Comparison of ENCODE assay signal across 9 mouse cellular contexts in genomic region chr8:21955321-21955720, GRCm38 (mm10). TPM values are rescaled to one million over a fixed set of nuclear protein-coding genes. Genes with fewer than 3 reads are reported as not detected.
DNase-seq lines count a peak whose midpoint lies in the region; ATAC-seq and TF ChIP-seq lines count a peak whose summit lies in the region.
"Had no signal": no experiment of that assay in that cellular context is flagged by ENCODE, and none has a peak within 500 bp of the region (broad histone marks: within the 10 kb centered on the region; RNA-seq: fewer than 3 reads in every experiment).

No protein-coding gene starts in this region.

- TF ChIP-seq CTCF in cerebellum, adult 2 months (IDR thresholded peaks at IDR 0.05; ENCODE audit: borderline replicate concordance, insufficient read depth, low read depth, low read length) = peak; percentile 41; the same call in 1 of the 2 replicates
- TF ChIP-seq CTCF in liver, postnatal 0 days (IDR thresholded peaks at IDR 0.05; ENCODE audit: low read depth) = peak; percentile 81
- peak; percentile 89 for TF ChIP-seq CTCF in stomach, postnatal 0 days (IDR thresholded peaks at IDR 0.05; ENCODE audit: low read depth)

- no peak for TF ChIP-seq POLR2A in cerebellum, adult 2 months (IDR thresholded peaks at IDR 0.05; ENCODE audit: borderline replicate concordance, insufficient read depth, low read length)

- H3K27me3 ChIP-seq in cerebellum, adult 2 months (ENCODE audit: control insufficient read depth, insufficient read depth, low read length) = no peaks in the 10 kb centered on the region
- no peaks in the 10 kb centered on the region for H3K27me3 ChIP-seq in liver, postnatal 0 days (ENCODE audit: insufficient read depth, low read length)
- H3K27me3 ChIP-seq in stomach, postnatal 0 days (ENCODE audit: control insufficient read depth, insufficient read depth, low read length) = no peaks in the 10 kb centered on the region
- H3K27me3 ChIP-seq: limb, embryonic 12.5 days had no signal

- H3K4me3 ChIP-seq in cerebellum, adult 2 months (replicated peaks; ENCODE audit: insufficient read depth, low read depth, low read length) = no peak overlapping the region
- H3K4me3 ChIP-seq in liver, postnatal 0 days (ENCODE audit: low read depth, low read length) = no peak overlapping the region
- H3K4me3 ChIP-seq in stomach, postnatal 0 days (ENCODE audit: low read depth, low read length) = no peak overlapping the region
- H3K4me3 ChIP-seq: limb, embryonic 12.5 days had no signal

- H3K27ac ChIP-seq in cerebellum, adult 2 months (ENCODE audit: insufficient read depth, low read length) = no peak overlapping the region
- H3K27ac ChIP-seq in liver, postnatal 0 days (ENCODE audit: low read depth) = no peak overlapping the region
- H3K27ac ChIP-seq in stomach, postnatal 0 days (replicated peaks) = no peak overlapping the region
- H3K27ac ChIP-seq: limb, embryonic 12.5 days had no signal

- peak; percentile 6 to 15 for DNase-seq in cerebellum, adult 2 months
- DNase-seq in cerebellum, adult 11-12 months = no peak
- DNase-seq in urinary bladder, postnatal 25 days (ENCODE audit: low spot score) = peak; percentile 22
- DNase-seq in urinary bladder, postnatal 10 days (ENCODE audit: low spot score) = no peak
- peak; percentile 14 for DNase-seq in embryo, embryonic 9.5 days (ENCODE audit: extremely low spot score)
- DNase-seq in kidney, postnatal 10 days = peak; percentile 70
- DNase-seq in liver, postnatal 0 days = peak; percentile 40
- peak; percentile 62 for DNase-seq in stomach, postnatal 0 days (ENCODE audit: low spot score)

- WGBS in cerebellum, adult 2 months = 6% methylated on average over 9 of the region's 9 CpGs
- WGBS in liver, postnatal 0 days (ENCODE audit: insufficient replicate concordance) = 5% methylated on average over 9 of the region's 9 CpGs
- WGBS in stomach, postnatal 0 days = 4% methylated on average over 9 of the region's 9 CpGs

- ATAC-seq in liver, postnatal 0 days = no peak
- no peak for ATAC-seq in stomach, postnatal 0 days (ENCODE audit: low FRiP score, low TSS enrichment)

- no peaks in the 10 kb centered on the region for H3K36me3 ChIP-seq in liver, postnatal 0 days (replicated peaks; ENCODE audit: insufficient read depth, low read length)
- no peaks in the 10 kb centered on the region for H3K36me3 ChIP-seq in stomach, postnatal 0 days (ENCODE audit: control insufficient read depth, insufficient read depth, low read length)
- H3K36me3 ChIP-seq: limb, embryonic 12.5 days had no signal

- H3K9me3 ChIP-seq in liver, postnatal 0 days (ENCODE audit: low read length) = no peaks in the 10 kb centered on the region
- no peaks in the 10 kb centered on the region for H3K9me3 ChIP-seq in stomach, postnatal 0 days (ENCODE audit: control insufficient read depth, low read length)
- H3K9me3 ChIP-seq: limb, embryonic 12.5 days had no signal

- H3K4me2 ChIP-seq in liver, postnatal 0 days (ENCODE audit: low read depth, low read length) = no peak overlapping the region
- no peak overlapping the region for H3K4me2 ChIP-seq in stomach, postnatal 0 days (replicated peaks; ENCODE audit: low read depth)
- H3K4me2 ChIP-seq: limb, embryonic 12.5 days had no signal

- no peak overlapping the region for H3K9ac ChIP-seq in liver, postnatal 0 days (replicated peaks)
- no peak overlapping the region for H3K9ac ChIP-seq in stomach, postnatal 0 days (ENCODE audit: low read length)
- H3K9ac ChIP-seq: limb, embryonic 12.5 days had no signal

- no peak for TF ChIP-seq EP300 in liver, postnatal 0 days (IDR thresholded peaks at IDR 0.05; ENCODE audit: low read depth)
- TF ChIP-seq EP300 in stomach, postnatal 0 days (optimal IDR thresholded peaks at IDR 0.05) = no peak

- H3K4me1 ChIP-seq in cerebellum, adult 2 months (ENCODE audit: control insufficient read depth, insufficient read depth, low read length) = no peaks in the 10 kb centered on the region
- H3K4me1 ChIP-seq in liver, postnatal 0 days (ENCODE audit: insufficient read depth) = no peaks in the 10 kb centered on the region
- H3K4me1 ChIP-seq in stomach, postnatal 0 days (replicated peaks; ENCODE audit: control insufficient read depth, insufficient read depth) = no peaks in the 10 kb centered on the region
- H3K4me1 ChIP-seq: limb, embryonic 12.5 days had no signal

RNA-seq across cellular contexts. Expression of gene Fam90a1a, which starts 3.2 kb away (rescaled TPM):
- polyA plus RNA-seq in cerebellum, adult 2 months (2012; rRNA removed) = not detected in 2 replicates
- not detected in 2 replicates for polyA plus RNA-seq in liver, postnatal 0 days (2015; fragmentation: Nextera tagmentation; extraction: Ambion mirVana)
- polyA plus RNA-seq in stomach, postnatal 0 days (2015; fragmentation: Nextera tagmentation; extraction: Ambion mirVana) = not detected in 2 replicates
- polyA plus RNA-seq: limb, embryonic 12.5 days had no signal

RNA-seq across cellular contexts. Expression of gene Defb13, which starts 8.8 kb away (rescaled TPM):
- not detected in 2 replicates for polyA plus RNA-seq in cerebellum, adult 2 months (2012; rRNA removed)
- polyA plus RNA-seq in liver, postnatal 0 days (2015; fragmentation: Nextera tagmentation; extraction: Ambion mirVana) = not detected in 2 replicates
- polyA plus RNA-seq in stomach, postnatal 0 days (2015; fragmentation: Nextera tagmentation; extraction: Ambion mirVana) = not detected in 2 replicates
- polyA plus RNA-seq: limb, embryonic 12.5 days had no signal

RNA-seq across cellular contexts. Expression of gene Ccdc70, which starts 14.3 kb away (rescaled TPM):
- polyA plus RNA-seq in cerebellum, adult 2 months (2012; rRNA removed) = not detected in 2 replicates
- polyA plus RNA-seq in liver, postnatal 0 days (2015; fragmentation: Nextera tagmentation; extraction: Ambion mirVana) = not detected in 2 replicates
- not detected in 2 replicates for polyA plus RNA-seq in stomach, postnatal 0 days (2015; fragmentation: Nextera tagmentation; extraction: Ambion mirVana)
- polyA plus RNA-seq: limb, embryonic 12.5 days had no signal

RNA-seq across cellular contexts. Expression of gene Defb35, which starts 17.2 kb away (rescaled TPM):
- polyA plus RNA-seq in cerebellum, adult 2 months (2012; rRNA removed) = not detected in 2 replicates
- not detected in 2 replicates for polyA plus RNA-seq in liver, postnatal 0 days (2015; fragmentation: Nextera tagmentation; extraction: Ambion mirVana)
- not detected in 2 replicates for polyA plus RNA-seq in stomach, postnatal 0 days (2015; fragmentation: Nextera tagmentation; extraction: Ambion mirVana)
- polyA plus RNA-seq: limb, embryonic 12.5 days had no signal

RNA-seq across cellular contexts. Expression of gene Defb15, which starts 22.8 kb away (rescaled TPM):
- polyA plus RNA-seq in cerebellum, adult 2 months (2012; rRNA removed) = not detected in 2 replicates
- not detected in 2 replicates for polyA plus RNA-seq in liver, postnatal 0 days (2015; fragmentation: Nextera tagmentation; extraction: Ambion mirVana)
- polyA plus RNA-seq in stomach, postnatal 0 days (2015; fragmentation: Nextera tagmentation; extraction: Ambion mirVana) = not detected in 2 replicates
- polyA plus RNA-seq: limb, embryonic 12.5 days had no signal

Comparison
In these comparisons a context has a peak if more than half of its experiments do, and no peak if none do; other contexts are left out.
1. DNase-seq: peak in cerebellum, adult 2 months (2 of 2), urinary bladder, postnatal 25 days (single experiment), embryo, embryonic 9.5 days (single experiment), kidney, postnatal 10 days (single experiment), liver, postnatal 0 days (single experiment) and stomach, postnatal 0 days (single experiment); none in cerebellum, adult 11-12 months (single experiment) and urinary bladder, postnatal 10 days (single experiment).
2. Peak in every context shown above with its lines, with median percentiles within 50 percentile points of each other: CTCF ChIP-seq.